Mouse (Mus musculus) inflammation-experienced regulatory T-cells (primary cell): ENCODE results near the gene Mbl1. TPM values are rescaled to one million over a fixed set of nuclear protein-coding genes. Genes with fewer than 3 reads are reported as not detected.

ENCODE experiments used
- polyA plus RNA-seq, 2 experiments: library from polyadenylated mRNA; unstranded; fragments of 100-300 nt; shearing (Covaris generic); gene quantifications; one replicate each; pipeline ENCODE4 v1.2.1; 2017

Gene Mbl1
- polyA plus RNA-seq = not detected

GRCm38 (mm10) chr14:41151220-41151898 is at the start of gene Mbl1:
TSS of gene Mbl1 (plus strand) at chr14:41151458.

GRCm38 (mm10) chr14:41104853-41105444 is 46.3 kb upstream of the Mbl1 start, which contains the start of gene Mat1a:
TSS of gene Mat1a (plus strand) at chr14:41105035.

GRCm38 (mm10) chr14:41131540-41131939 is 19.7 kb upstream of the Mbl1 start, which contains the start of gene Sftpa1:
TSS of gene Sftpa1 (plus strand) at chr14:41131782.

GRCm38 (mm10) chr14:41185059-41185821 is 34.0 kb downstream of the Mbl1 start, which contains the start of gene Sftpd:
TSS of gene Sftpd (minus strand) at chr14:41185149.

Other genes starting within 250 kb of the Mbl1 start
- gene Tspan14, start 184.7 kb upstream of the Mbl1 start, polyA plus RNA-seq = 100 to 1,000 TPM in 1 of 2 experiments, 10 to 100 TPM in 1; 89.5 to 179 TPM
- 10 to 100 TPM in 1 of 2 experiments, 1 to 10 TPM in 1; 9.8 to 27.5 TPM for gene Fam213a, start 137.7 kb upstream of the Mbl1 start, polyA plus RNA-seq
- under 1 TPM in 1 of 2 experiments, not detected in 1; 0.82 TPM for gene Dydc2, start 82.2 kb upstream of the Mbl1 start, polyA plus RNA-seq
- under 1 TPM in 1 of 2 experiments, not detected in 1; 0.67 TPM for gene Dydc1, start 78.5 kb upstream of the Mbl1 start, polyA plus RNA-seq
- under 1 TPM in 1 of 2 experiments, not detected in 1; 0.77 TPM for gene Mat1a, start 46.4 kb upstream of the Mbl1 start, polyA plus RNA-seq
- gene Sftpa1, start 19.7 kb upstream of the Mbl1 start, polyA plus RNA-seq = under 1 TPM; 0.08 to 0.81 TPM
- gene Sftpd, start 33.7 kb downstream of the Mbl1 start, polyA plus RNA-seq = 1 to 10 TPM in 1 of 2 experiments, under 1 TPM in 1; 0.12 to 1.0 TPM
- gene Gm2832, start 127.3 kb downstream of the Mbl1 start, polyA plus RNA-seq = not detected
- gene Gm5798, start 197.2 kb downstream of the Mbl1 start, polyA plus RNA-seq = 1 to 10 TPM in 1 of 2 experiments, not detected in 1; 2.1 TPM
- under 1 TPM in 1 of 2 experiments, not detected in 1; 0.84 TPM for gene Gm7945, start 234.9 kb downstream of the Mbl1 start, polyA plus RNA-seq